Mouse (Mus musculus) lung, adult 2 months (tissue): Measurements from ENCODE around the gene Usp2.

Source experiments
- CTCF ChIP-seq: fragments of 200-500 bp; IDR thresholded peaks from 2 replicates; pipeline ENCODE4 v1.5.1; 2011; ENCODE audit warnings: mild to moderate bottlenecking, low read length, control low read depth; ENCODE audit not compliant: insufficient read depth
- POLR2A ChIP-seq: fragments of 200-500 bp; IDR thresholded peaks from 2 replicates; pipeline ENCODE4 v1.6.1; 2011; ENCODE audit warnings: low read depth, mild to moderate bottlenecking, control low read depth, low read length, borderline replicate concordance; ENCODE audit errors: extremely low read depth

- TF ChIP-seq CTCF = no peak
- TF ChIP-seq POLR2A = no peak
Measured at GRCm38 (mm10) chr9:44030646-44031045, 36.2 kb upstream of the Usp2 start.
